Mouse (Mus musculus): ENCODE measurements around the gene Usp36.

Usp36 gene

DNA sequence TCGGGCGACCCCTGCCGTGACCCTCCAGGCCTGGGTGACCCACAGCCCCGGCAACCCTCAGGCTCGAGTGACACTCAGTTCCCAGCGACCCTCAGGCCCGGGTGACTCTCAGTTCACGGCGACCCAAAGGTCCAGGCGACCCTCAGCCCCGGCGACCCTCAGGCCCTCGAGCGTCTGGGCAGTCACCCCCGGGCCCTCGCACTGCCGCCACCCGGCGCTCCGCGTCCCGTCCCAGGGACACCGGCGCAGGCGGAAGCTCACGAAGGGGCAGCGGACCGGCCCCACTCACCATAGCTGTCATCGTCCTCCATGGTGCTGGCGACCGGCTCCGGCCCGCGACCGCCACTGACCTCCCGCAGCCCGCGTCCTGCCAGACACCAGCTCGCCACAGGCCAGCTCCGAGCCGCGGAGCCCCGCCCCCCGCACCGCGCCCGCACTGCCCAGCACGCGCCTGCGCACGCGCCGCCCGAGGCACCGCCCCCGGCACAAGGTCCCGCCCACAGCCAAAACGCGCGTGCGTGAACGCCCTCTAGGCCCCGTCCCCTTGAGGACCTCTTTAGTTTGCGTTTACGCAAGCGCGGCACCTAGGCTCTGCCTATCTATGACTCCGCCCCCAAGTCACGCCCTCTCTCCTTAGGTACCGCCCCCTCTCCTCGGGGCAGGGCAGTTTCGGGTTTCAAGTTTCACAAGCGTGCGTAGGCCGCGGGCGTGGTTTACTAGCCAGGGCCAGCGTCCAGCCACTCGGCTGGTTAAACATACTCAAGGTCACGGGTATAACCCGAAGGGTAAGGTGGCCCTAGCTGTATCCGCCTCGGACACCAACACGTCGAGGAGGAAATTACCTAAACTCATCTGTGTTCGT, 41.7 kb downstream of the Usp36 start, which contains the start of gene Cyth1:
TSS of gene Cyth1 (minus strand) at position 443 of the 862 bp plus-strand sequence.
- DNase-seq (ENCODE audit: low spot score): peak; percentile 99

GRCm38 (mm10) chr11:118247359-118248095, 42.5 kb downstream of the Usp36 start:
- DNase-seq (ENCODE audit: low spot score): peak; percentile 42

- no peak for DNase-seq (ENCODE audit: low spot score)
Measured at GRCm38 (mm10) chr11:118246724-118247123, 43.3 kb downstream of the Usp36 start.

- peak; percentile 73 for DNase-seq (ENCODE audit: low spot score)
Measured at GRCm38 (mm10) chr11:118245130-118245529, 44.9 kb downstream of the Usp36 start.

DNA sequence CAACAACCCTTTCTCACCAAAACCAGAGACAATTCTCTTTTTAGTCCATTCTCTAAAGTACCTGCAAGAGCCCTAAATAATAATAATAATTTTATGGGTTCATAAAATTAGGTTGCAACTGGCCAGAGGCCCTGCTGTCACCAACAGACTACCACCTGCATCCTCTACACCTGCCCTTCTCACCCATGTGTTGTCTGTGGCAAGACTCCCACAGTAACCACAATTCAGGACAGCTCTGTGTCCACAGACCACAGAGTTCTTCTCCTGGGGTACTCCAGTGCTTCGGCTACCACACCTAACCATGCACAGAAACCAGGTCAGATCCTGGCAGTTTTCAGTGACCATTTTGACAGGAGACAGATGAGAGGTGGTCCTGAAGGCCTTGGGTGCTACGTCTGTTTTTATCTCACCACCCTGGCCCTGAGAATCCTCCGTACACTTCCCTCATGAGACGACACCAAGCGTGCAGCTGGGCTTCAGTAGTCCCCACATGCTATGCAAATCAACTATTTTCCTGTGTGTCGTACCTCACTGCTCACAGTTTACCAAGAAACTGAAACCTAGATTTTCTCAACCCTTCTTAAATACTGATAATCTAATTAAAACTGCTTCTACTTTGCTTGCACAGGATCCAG, 46.3 kb downstream of the Usp36 start:
- DNase-seq (ENCODE audit: low spot score): no peak

DNA sequence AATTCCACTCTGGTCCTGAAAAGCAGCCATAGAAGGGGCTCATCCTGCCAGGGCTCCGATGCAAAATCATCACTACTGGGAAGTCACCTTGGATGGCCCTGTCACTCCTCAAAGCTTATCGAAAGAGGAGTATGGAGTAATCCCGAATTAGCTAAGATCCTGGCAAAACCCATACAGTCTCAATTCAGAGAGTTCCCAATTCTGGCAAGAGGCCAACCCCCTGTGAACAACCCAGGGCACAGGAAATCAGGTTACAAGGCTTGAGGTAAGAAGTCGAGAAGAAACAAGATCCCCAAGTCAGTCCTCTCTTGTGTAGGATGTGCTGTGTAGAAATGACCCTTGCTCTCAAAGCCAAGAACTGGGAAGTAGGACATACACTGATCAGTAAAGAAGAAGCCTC, 47.5 kb downstream of the Usp36 start:
- peak; percentile 53 for DNase-seq (ENCODE audit: low spot score)

GRCm38 (mm10) chr11:118240388-118240787, 49.7 kb downstream of the Usp36 start:
- DNase-seq (ENCODE audit: low spot score): peak; percentile 46

DNA sequence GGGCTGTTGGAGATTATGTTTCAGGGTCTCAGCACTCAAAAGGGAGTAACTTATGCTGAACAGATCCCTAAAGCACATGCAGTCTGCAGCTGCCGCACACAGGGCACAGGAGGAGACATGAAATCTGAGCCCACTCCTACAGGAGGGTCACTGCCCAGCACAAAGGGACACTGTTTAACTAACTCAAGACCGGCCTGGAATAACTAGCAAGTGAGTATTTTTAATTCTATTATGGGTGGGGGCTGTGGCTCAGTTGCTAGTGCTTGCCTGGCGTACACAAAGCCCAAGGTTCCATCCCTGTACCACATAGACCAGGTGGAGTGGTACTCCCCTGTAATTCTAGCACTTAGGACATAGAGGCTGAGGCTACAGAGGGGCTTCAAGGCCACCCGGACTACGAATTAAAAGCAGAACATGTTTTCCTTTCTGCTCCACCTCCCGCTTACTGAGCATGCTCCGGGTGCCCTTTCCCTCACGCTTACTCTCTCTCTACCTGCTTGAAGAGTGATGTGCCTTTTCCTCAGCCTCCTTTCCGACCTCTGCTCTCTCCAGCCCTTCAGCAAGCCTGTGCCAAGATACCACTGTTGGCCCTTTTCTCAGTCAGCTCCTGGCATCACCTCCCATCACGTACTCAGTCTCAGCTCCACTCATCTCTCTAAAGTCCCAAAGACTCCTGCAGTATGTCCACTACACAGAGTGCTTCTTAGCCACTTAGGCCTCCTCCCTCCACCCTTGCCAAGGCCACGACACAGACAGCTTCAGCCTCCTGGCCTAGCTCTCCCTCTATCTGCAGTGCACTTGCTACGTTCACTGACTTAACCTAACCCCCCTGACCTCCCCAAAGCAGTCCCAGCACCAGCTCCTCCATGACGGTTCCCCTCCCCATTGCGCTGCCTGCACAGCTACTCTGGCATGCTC, 50.5 kb downstream of the Usp36 start:
- no peak for DNase-seq (ENCODE audit: low spot score)

DNA sequence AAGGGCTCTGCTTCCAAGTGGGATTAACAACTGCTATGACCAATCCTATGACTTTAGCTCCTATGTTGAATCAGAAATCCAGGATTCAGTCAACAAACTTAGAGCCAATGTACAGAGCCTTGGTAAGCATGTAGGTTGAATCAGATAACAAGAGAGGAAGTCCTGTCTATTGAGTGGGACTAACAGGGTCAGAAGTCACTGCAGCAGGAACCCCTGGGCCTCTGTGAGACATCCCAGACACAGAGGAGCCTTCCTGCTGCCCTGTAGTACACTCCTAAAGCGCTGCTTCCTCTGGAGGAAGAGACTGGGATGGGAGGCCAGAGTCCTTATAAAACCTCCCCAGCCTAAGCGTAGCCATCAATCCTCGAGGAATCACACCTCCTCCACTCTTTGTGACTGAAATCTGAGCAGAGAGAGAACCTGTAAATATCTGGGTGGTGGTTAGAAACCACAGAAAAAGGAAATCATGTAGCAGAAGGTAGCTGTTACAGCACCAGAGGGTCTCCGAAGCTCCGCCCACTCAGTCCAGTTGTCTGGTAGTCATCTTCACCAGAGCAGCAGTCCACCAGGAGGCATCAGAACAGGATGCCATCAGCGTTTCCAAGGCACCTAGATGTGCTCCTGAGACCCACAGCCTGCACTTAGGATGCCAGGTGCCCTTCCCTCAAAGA, 53.4 kb downstream of the Usp36 start:
- DNase-seq (ENCODE audit: low spot score): peak; percentile 74

DNA sequence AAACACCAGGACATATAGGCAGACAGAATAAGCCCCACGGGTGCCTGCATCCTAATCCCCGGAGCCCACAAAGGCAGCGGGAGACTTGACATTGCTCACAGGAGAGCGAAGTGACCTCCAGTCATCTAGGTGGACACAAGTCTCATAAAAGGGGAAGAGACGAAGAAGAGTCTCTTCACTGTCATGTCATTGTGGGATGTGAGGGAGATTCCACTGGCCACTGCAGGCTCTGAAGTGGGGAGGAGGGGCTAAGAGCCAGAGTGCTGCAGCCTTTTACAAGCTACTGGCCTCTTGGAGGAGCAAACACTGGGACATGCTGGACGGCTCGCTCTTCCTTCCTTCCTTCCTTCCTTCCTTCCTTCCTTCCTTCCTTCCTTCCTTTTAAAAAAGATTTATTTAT, 55.1 kb downstream of the Usp36 start:
- no peak for DNase-seq (ENCODE audit: low spot score)

DNA sequence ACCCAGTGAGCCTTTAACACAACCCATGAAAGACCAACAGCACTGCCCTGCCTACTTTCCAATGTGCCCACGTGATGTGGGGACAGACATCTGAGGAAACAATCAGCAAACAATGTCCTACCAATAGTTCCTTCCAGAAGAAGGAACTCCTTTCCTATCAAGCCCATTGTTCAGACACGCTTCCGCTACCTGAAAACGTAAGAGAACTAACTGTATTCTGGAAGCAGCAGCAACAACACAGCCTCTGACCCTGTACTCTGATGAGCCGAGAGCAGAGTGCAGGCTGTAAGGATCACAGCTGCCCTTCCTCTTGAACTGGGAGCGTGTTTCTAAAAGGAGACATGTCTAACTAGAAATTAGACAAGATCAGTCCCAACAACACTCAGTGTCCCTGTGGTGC, 55.5 kb downstream of the Usp36 start:
- no peak for DNase-seq (ENCODE audit: low spot score)

DNA sequence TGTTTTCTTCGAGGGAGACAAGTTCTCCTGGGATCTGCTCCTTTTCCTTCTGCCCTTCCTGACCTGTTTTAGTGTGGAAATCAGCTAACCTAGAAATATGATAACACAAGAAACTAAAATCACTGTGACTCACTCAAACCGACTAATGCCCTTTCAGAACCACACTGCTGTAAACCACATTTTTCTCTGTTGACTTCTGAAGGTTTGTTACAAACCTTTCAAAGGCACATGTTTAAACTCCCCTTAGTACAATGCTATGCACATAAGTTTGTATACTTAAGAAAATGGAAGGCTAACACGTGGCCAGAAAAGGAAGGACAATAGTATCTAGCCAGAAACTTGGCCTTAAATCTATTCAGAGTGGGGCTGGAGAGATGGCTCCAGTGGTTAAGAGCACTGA, 56.1 kb downstream of the Usp36 start:
- no peak for DNase-seq (ENCODE audit: low spot score)

- DNase-seq (ENCODE audit: low spot score): peak; percentile 86
Measured at GRCm38 (mm10) chr11:118232314-118232831, 57.7 kb downstream of the Usp36 start.

DNA sequence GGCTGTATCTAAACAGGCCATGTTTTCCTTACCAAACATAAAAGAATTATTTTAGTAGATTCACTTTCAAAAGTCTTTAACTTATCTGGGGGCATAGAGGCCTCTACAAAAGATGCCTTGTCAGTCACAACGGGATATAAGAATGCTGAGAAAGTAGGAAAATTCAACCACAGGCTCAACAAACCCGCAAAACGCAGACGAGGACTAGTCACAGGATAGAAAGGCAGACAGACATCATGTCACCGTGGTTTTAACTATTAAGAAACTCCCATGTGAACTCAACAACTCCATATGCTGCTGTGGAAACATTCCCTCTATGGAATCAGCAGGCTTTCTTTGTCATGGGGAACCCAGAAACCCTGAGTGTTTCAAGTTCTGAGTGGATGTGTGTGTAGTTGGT, 60.1 kb downstream of the Usp36 start:
- DNase-seq (ENCODE audit: low spot score): no peak

GRCm38 (mm10) chr11:118227650-118228049, 62.4 kb downstream of the Usp36 start:
- peak; percentile 72 for DNase-seq (ENCODE audit: low spot score)

DNA sequence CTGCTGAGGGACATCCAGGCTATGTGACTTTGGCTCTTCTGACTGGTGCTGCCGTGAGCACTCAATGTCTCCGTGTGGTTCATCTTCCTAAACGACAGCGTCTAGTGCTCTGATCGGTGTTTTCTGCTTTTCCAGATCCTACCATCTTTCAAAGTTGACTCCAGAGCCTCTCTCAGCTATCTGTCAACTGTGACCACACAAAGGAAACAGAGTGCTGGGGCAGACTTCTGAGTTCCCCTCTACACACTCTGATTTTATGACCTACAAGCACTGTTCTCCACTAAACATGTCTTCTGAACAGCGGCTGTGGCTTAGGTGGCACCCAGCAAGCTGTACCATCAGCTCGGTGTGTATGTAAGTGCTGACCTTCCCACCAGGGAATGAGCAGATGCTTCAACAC, 63.2 kb downstream of the Usp36 start:
- no peak for DNase-seq (ENCODE audit: low spot score)

DNA sequence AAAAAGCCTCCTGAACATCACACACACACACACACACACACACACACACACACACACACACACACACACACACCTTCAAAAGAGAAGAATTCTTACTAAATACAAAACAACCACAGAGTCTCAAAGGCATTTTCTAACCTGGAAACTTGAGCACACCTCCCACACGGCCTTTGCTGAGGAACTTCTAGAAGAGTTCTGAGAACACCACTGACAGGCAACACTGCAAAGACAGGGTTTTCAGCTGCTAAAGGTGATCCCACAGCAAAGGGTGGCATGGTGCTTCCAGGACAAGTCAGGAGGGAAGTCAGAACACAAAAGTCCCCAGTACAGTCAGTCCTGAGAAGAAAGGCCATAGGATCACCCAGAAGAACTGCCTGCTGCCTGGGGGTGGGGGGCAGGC, 64.2 kb downstream of the Usp36 start:
- peak; percentile 72 for DNase-seq (ENCODE audit: low spot score)

- DNase-seq (ENCODE audit: low spot score): no peak
Measured at GRCm38 (mm10) chr11:118225056-118225836, 64.8 kb downstream of the Usp36 start.

- no peak for DNase-seq (ENCODE audit: low spot score)
Measured at GRCm38 (mm10) chr11:118223416-118224067, 66.5 kb downstream of the Usp36 start.

Measured in T-cell, adult 2 months (primary cell).